Mouse (Mus musculus): Measurements from ENCODE around the gene Cadm1. TPM values are rescaled to one million over a fixed set of nuclear protein-coding genes. Genes with fewer than 3 reads are reported as not detected.

Gene Cadm1
- polyA plus RNA-seq, 2 experiments = 3.4 to 6.4 TPM

DNA sequence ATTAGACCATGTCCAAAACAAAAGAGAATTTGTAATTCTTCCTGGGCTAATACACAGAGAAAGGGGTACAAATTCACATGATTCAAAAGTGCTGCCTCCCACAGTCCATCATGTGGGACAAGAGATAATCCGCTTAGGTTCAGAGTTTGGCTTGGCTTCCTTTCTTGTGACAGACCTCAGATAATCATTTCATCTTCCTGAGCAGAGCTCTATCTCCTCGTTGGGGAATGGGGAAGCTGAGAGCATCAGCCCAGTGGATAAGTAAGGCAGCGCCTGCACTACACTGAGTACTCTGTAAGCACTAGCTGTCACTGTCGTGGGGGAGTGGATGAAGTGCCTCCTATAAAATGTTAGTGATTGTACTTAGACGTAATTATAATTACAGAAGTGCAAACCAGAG, 35.1 kb downstream of the Cadm1 start:
- Histone ChIP-seq H3K9me3 (ENCODE audit: control insufficient read depth, low read length) (no peaks in the 10 kb centered on the region), H3K4me3 (ENCODE audit: insufficient read depth in 1 of 2, low read depth in 2 of 2, low read length in 2 of 2) (no peak overlapping the region), H3K27ac (no peak overlapping the region), H3K4me2 (ENCODE audit: low read depth) (no peak overlapping the region), H3K27me3 (ENCODE audit: control insufficient read depth, insufficient read depth, low read length) (no peaks in the 10 kb centered on the region), H3K9ac (replicated peaks) (no peak overlapping the region), H3K4me1 (replicated peaks; ENCODE audit: control insufficient read depth in 2 of 2, insufficient read depth in 2 of 2, low read length in 1 of 2) (no peaks in the 10 kb centered on the region), H3K36me3 (replicated peaks; ENCODE audit: control insufficient read depth, insufficient read depth, low read depth) (no peaks in the 10 kb centered on the region)
- DNase-seq (ENCODE audit: low read depth in 3 of 3, low spot score in 3 of 3) (no peak), ATAC-seq (ENCODE audit: insufficient read depth) (no peak)
- 21% methylated on average over 5 of the region's 5 CpGs for WGBS (ENCODE audit: insufficient replicate concordance)
- TF ChIP-seq EP300 (IDR thresholded peaks at IDR 0.05; ENCODE audit: low read depth) = no peak
- TF ChIP-seq CTCF (IDR thresholded peaks at IDR 0.05; ENCODE audit: low read depth) = no peak

DNA sequence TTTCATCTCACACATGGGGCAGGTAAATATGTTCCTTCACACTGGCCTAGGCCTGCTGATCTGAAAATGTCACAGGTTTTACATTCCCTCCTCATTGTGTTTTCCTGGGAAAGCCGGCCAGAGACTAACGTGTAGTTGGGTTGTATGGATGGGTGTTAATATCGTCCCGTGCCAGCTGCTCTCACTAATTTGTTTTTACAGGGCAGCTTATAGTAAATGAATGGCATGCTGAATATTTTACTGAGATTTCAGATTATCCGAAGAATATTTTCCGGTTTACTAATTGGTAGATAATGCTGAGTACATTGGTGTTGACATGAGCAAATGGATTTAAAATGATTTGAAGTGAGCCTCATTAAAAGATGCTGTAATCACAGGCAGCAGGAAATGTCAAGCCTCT, 37.9 kb downstream of the Cadm1 start:
- Histone ChIP-seq H3K4me3 (ENCODE audit: insufficient read depth in 1 of 2, low read depth in 2 of 2, low read length in 2 of 2) (no peak overlapping the region), H3K27me3 (ENCODE audit: control insufficient read depth, insufficient read depth, low read length) (no peaks in the 10 kb centered on the region), H3K9me3 (ENCODE audit: control insufficient read depth, low read length) (no peaks in the 10 kb centered on the region), H3K36me3 (replicated peaks; ENCODE audit: control insufficient read depth, insufficient read depth, low read depth) (no peaks in the 10 kb centered on the region), H3K4me2 (ENCODE audit: low read depth) (no peak overlapping the region), H3K9ac (replicated peaks) (no peak overlapping the region), H3K27ac (no peak overlapping the region), H3K4me1 (replicated peaks; ENCODE audit: control insufficient read depth in 2 of 2, insufficient read depth in 2 of 2, low read length in 1 of 2) (no peaks in the 10 kb centered on the region)
- ATAC-seq (ENCODE audit: insufficient read depth) (no peak), DNase-seq (ENCODE audit: low read depth in 3 of 3, low spot score in 3 of 3) (no peak)
- WGBS (ENCODE audit: insufficient replicate concordance) = 70% methylated on average over 6 of the region's 6 CpGs
- TF ChIP-seq EP300 (IDR thresholded peaks at IDR 0.05; ENCODE audit: low read depth) = no peak
- no peak for TF ChIP-seq CTCF (IDR thresholded peaks at IDR 0.05; ENCODE audit: low read depth)

DNA sequence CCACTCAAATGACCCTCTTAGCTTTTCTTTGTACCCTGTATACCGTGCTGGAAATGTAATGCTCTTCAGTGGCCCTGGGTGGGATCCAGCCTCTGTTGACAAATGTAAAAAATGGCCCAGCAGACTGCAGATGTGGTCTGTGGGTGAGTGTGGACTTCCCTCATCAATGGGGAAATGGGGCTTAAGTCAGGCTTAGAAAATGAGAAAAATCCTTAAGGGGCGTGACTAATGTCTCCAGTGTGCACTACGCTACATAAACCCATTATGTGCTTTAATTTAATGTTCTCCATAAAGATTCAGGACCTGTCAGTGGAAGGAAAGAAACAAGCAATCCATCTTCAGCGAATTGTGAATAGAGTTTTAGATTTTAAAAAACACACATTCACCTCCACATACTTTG, 40.2 kb downstream of the Cadm1 start:
- Histone ChIP-seq H3K4me2 (ENCODE audit: low read depth) (no peak overlapping the region), H3K27ac (no peak overlapping the region), H3K36me3 (replicated peaks; ENCODE audit: control insufficient read depth, insufficient read depth, low read depth) (no peaks in the 10 kb centered on the region), H3K4me3 (ENCODE audit: insufficient read depth in 1 of 2, low read depth in 2 of 2, low read length in 2 of 2) (no peak overlapping the region), H3K9me3 (ENCODE audit: control insufficient read depth, low read length) (no peaks in the 10 kb centered on the region), H3K27me3 (ENCODE audit: control insufficient read depth, insufficient read depth, low read length) (no peaks in the 10 kb centered on the region), H3K9ac (replicated peaks) (no peak overlapping the region), H3K4me1 (replicated peaks; ENCODE audit: control insufficient read depth in 2 of 2, insufficient read depth in 2 of 2, low read length in 1 of 2) (no peaks in the 10 kb centered on the region)
- TF ChIP-seq EP300 (IDR thresholded peaks at IDR 0.05; ENCODE audit: low read depth) (no peak), CTCF (IDR thresholded peaks at IDR 0.05; ENCODE audit: low read depth) (no peak)
- WGBS (ENCODE audit: insufficient replicate concordance) = 58% methylated on average over 4 of the region's 4 CpGs
- DNase-seq (ENCODE audit: low read depth in 3 of 3, low spot score in 3 of 3) (no peak), ATAC-seq (ENCODE audit: insufficient read depth) (no peak)

- no peaks in the 10 kb centered on the region for H3K36me3 ChIP-seq (replicated peaks; ENCODE audit: control insufficient read depth, insufficient read depth, low read depth)
- no peaks in the 10 kb centered on the region for H3K27me3 ChIP-seq (ENCODE audit: control insufficient read depth, insufficient read depth, low read length)
- ATAC-seq (ENCODE audit: insufficient read depth) (no peak), DNase-seq (ENCODE audit: low read depth in 3 of 3, low spot score in 3 of 3) (no peak)
- TF ChIP-seq CTCF (IDR thresholded peaks at IDR 0.05; ENCODE audit: low read depth) = no peak
- no peak for TF ChIP-seq EP300 (IDR thresholded peaks at IDR 0.05; ENCODE audit: low read depth)
- H3K4me1 ChIP-seq (replicated peaks; ENCODE audit: control insufficient read depth in 2 of 2, insufficient read depth in 2 of 2, low read length in 1 of 2) = no peaks in the 10 kb centered on the region
- WGBS (ENCODE audit: insufficient replicate concordance) = 54% methylated on average over 7 of the region's 7 CpGs
- no peaks in the 10 kb centered on the region for H3K9me3 ChIP-seq (ENCODE audit: control insufficient read depth, low read length)
- H3K4me3 ChIP-seq (ENCODE audit: insufficient read depth in 1 of 2, low read depth in 2 of 2, low read length in 2 of 2) = no peak overlapping the region
- no peak overlapping the region for H3K4me2 ChIP-seq (ENCODE audit: low read depth)
- no peak overlapping the region for H3K9ac ChIP-seq (replicated peaks)
- H3K27ac ChIP-seq = no peak overlapping the region
Observed at GRCm38 (mm10) chr9:47571461-47571860, 41.5 kb downstream of the Cadm1 start.

DNA sequence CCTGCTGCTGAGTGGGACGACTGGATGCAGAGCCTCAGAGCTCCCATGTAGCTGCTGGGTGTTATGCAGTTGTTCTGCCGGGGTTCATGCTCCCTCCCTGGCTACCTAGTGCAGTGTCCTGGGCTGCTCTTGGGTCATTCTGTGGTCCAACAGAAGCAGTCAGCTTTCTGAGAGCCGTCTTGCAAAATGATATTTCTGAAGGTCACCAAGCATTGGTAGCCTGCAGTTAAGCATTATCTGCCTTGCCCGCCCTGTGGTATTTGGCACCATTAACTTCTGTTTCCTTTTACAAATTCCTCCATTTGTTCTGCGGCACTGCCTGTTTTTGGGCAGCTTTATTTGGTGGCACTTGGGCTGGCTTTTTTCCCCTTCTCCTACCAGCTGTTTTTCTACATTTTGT, 42.2 kb downstream of the Cadm1 start:
- DNase-seq (ENCODE audit: low read depth in 3 of 3, low spot score in 3 of 3) (no peak), ATAC-seq (ENCODE audit: insufficient read depth) (no peak)
- WGBS (ENCODE audit: insufficient replicate concordance) = 38% methylated on average over 5 of the region's 5 CpGs
- Histone ChIP-seq H3K27me3 (ENCODE audit: control insufficient read depth, insufficient read depth, low read length) (no peaks in the 10 kb centered on the region), H3K9me3 (ENCODE audit: control insufficient read depth, low read length) (no peaks in the 10 kb centered on the region), H3K4me3 (ENCODE audit: insufficient read depth in 1 of 2, low read depth in 2 of 2, low read length in 2 of 2) (no peak overlapping the region), H3K4me1 (replicated peaks; ENCODE audit: control insufficient read depth in 2 of 2, insufficient read depth in 2 of 2, low read length in 1 of 2) (no peaks in the 10 kb centered on the region), H3K27ac (no peak overlapping the region), H3K9ac (replicated peaks) (no peak overlapping the region), H3K4me2 (ENCODE audit: low read depth) (no peak overlapping the region), H3K36me3 (replicated peaks; ENCODE audit: control insufficient read depth, insufficient read depth, low read depth) (no peaks in the 10 kb centered on the region)
- no peak for TF ChIP-seq EP300 (IDR thresholded peaks at IDR 0.05; ENCODE audit: low read depth)
- TF ChIP-seq CTCF (IDR thresholded peaks at IDR 0.05; ENCODE audit: low read depth) = no peak
